Comparison of ENCODE assay signal across 8 mouse cellular contexts in the genomic region with DNA sequence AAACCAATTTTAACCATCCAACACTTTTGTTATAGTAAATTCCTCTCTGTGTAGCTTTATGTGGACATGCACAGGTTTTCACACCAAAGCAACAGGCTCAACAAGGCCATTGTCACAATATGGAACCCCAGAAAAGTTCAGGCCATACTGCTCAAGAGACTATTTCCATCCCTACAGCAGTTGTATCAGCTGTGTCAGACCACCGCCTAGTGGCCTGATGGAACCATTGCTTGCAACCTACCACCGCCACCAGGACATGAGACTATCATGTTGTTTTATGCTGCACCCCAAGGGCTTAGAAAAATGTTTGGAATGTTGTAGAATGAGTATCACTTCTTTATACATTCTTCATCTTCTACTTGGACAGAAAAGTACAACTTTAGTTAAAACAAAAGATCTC. TPM values are rescaled to one million over a fixed set of nuclear protein-coding genes. Genes with fewer than 3 reads are reported as not detected.
DNase-seq lines count a peak whose midpoint lies in the region; ATAC-seq and TF ChIP-seq lines count a peak whose summit lies in the region.

No protein-coding gene starts in this region.

- H3K9me3 ChIP-seq in embryonic facial prominence, embryonic 10.5 days, result no peaks in the 10 kb centered on the region
- H3K9me3 ChIP-seq in heart, embryonic 10.5 days, result no peaks in the 10 kb centered on the region
- H3K9me3 ChIP-seq in kidney, postnatal 0 days (replicated peaks; ENCODE audit: low read length), result no peaks in the 10 kb centered on the region

- peaks cover 7% of the 10 kb centered on the region for H3K4me1 ChIP-seq in embryonic facial prominence, embryonic 10.5 days
- H3K4me1 ChIP-seq in heart, embryonic 10.5 days, result no peaks in the 10 kb centered on the region
- peaks cover 9% of the 10 kb centered on the region; the same call in 1 of the 2 replicates for H3K4me1 ChIP-seq in kidney, postnatal 0 days (replicated peaks; ENCODE audit: insufficient read depth, low read length)

- peak; percentile 98 for TF ChIP-seq CTCF in kidney, postnatal 0 days (IDR thresholded peaks at IDR 0.05; ENCODE audit: low read depth)

- H3K4me2 ChIP-seq in kidney, postnatal 0 days (ENCODE audit: low read length), result no peak overlapping the region

- peak; percentile 62 for ATAC-seq in kidney, postnatal 0 days (replicated peaks; ENCODE audit: low FRiP score, low read depth)

- H3K36me3 ChIP-seq in embryonic facial prominence, embryonic 10.5 days (replicated peaks), result no peaks in the 10 kb centered on the region
- no peaks in the 10 kb centered on the region for H3K36me3 ChIP-seq in heart, embryonic 10.5 days
- no peaks in the 10 kb centered on the region for H3K36me3 ChIP-seq in kidney, postnatal 0 days (ENCODE audit: insufficient read depth, low read length)

- WGBS in embryonic facial prominence, embryonic 10.5 days, result 5% methylated on average over 2 of the region's 2 CpGs
- WGBS in heart, embryonic 10.5 days, result 12% methylated on average over 2 of the region's 2 CpGs
- 3% methylated on average over 2 of the region's 2 CpGs for WGBS in kidney, postnatal 0 days

- no peak overlapping the region for H3K4me3 ChIP-seq in embryonic facial prominence, embryonic 10.5 days
- no peak overlapping the region for H3K4me3 ChIP-seq in heart, embryonic 10.5 days
- H3K4me3 ChIP-seq in kidney, postnatal 0 days (replicated peaks; ENCODE audit: low read depth, low read length), result no peak overlapping the region

- no peak overlapping the region for H3K27ac ChIP-seq in embryonic facial prominence, embryonic 10.5 days (replicated peaks)
- no peak overlapping the region for H3K27ac ChIP-seq in heart, embryonic 10.5 days
- no peak overlapping the region for H3K27ac ChIP-seq in kidney, postnatal 0 days

- no peak overlapping the region for H3K9ac ChIP-seq in kidney, postnatal 0 days (ENCODE audit: low read depth, low read length)

- H3K27me3 ChIP-seq in embryonic facial prominence, embryonic 10.5 days (replicated peaks; ENCODE audit: low read depth, poor library complexity, severe bottlenecking), result no peaks in the 10 kb centered on the region
- no peaks in the 10 kb centered on the region for H3K27me3 ChIP-seq in heart, embryonic 10.5 days (ENCODE audit: insufficient read depth, poor library complexity, severe bottlenecking)
- H3K27me3 ChIP-seq in kidney, postnatal 0 days (ENCODE audit: insufficient read depth, low read length), result no peaks in the 10 kb centered on the region

- DNase-seq in CD4-positive helper T cell, adult 2 months (ENCODE audit: low read depth, low spot score), result peak; percentile 56
- peak; percentile 79 for DNase-seq in R1 (ENCODE audit: low read depth, low spot score)
- peak; percentile 75 for DNase-seq in embryonic facial prominence, embryonic 10.5 days (ENCODE audit: low spot score)
- DNase-seq in heart, embryonic 10.5 days (ENCODE audit: low spot score), result peak; percentile 77
- peak; percentile 93 for DNase-seq in kidney, postnatal 0 days (ENCODE audit: low spot score)
- peak; percentile 73 to 81 for DNase-seq in lung, adult 18-20 months
- peak; percentile 66 for DNase-seq in ovary, postnatal 36 days (ENCODE audit: low spot score)
- peak; percentile 31 to 54 for DNase-seq in thymus, postnatal 10 days (ENCODE audit: low spot score in 2 of 2)

RNA-seq across cellular contexts. Expression of gene Rrp1b, which starts 10.5 kb away (rescaled TPM):
- polyA plus RNA-seq in embryonic facial prominence, embryonic 10.5 days (2016; fragmentation: Nextera tagmentation; extraction: Ambion mirVana), result 109 and 122 TPM in 2 replicates
- polyA plus RNA-seq in heart, embryonic 10.5 days (2016; fragmentation: Nextera tagmentation; extraction: Ambion mirVana), result 51.2 and 76.6 TPM in 2 replicates
- polyA plus RNA-seq in kidney, postnatal 0 days (2015; fragmentation: Nextera tagmentation; extraction: Ambion mirVana), result 38.0 and 46.3 TPM in 2 replicates

RNA-seq across cellular contexts. Expression of gene Hsf2bp, which starts 10.8 kb away (rescaled TPM):
- polyA plus RNA-seq in embryonic facial prominence, embryonic 10.5 days (2016; fragmentation: Nextera tagmentation; extraction: Ambion mirVana), result 0.44 and 0.54 TPM in 2 replicates
- polyA plus RNA-seq in heart, embryonic 10.5 days (2016; fragmentation: Nextera tagmentation; extraction: Ambion mirVana), result 0.57 and 0.62 TPM in 2 replicates
- polyA plus RNA-seq in kidney, postnatal 0 days (2015; fragmentation: Nextera tagmentation; extraction: Ambion mirVana), result 2.9 and 3.1 TPM in 2 replicates

Comparison
In these comparisons a context has a peak if more than half of its experiments do, and no peak if none do; other contexts are left out.
1. DNase-seq: peak in every context shown above with its lines; median percentile 93 in kidney, postnatal 0 days; 79 in R1; 77 in heart, embryonic 10.5 days; 77 in lung, adult 18-20 months; 75 in embryonic facial prominence, embryonic 10.5 days; 66 in ovary, postnatal 36 days; 56 in CD4-positive helper T cell, adult 2 months; 42 in thymus, postnatal 10 days.